Mouse (Mus musculus) ES-Bruce4 (cell line): ENCODE results near the gene Sdhaf1.

Experiments
- CTCF ChIP-seq: IDR thresholded peaks from one replicate; pipeline ENCODE4 v1.8.1; 2011; ENCODE audit warnings: low read depth, low read length
- EP300 ChIP-seq: IDR thresholded peaks from 2 replicates; pipeline ENCODE4 v1.6.1; 2011; ENCODE audit warnings: low read depth, low read length; ENCODE audit not compliant: insufficient read depth
- POLR2A ChIP-seq: IDR thresholded peaks from one replicate; pipeline ENCODE4 v1.8.1; 2011; ENCODE audit warnings: low read length; ENCODE audit not compliant: insufficient read depth

DNA sequence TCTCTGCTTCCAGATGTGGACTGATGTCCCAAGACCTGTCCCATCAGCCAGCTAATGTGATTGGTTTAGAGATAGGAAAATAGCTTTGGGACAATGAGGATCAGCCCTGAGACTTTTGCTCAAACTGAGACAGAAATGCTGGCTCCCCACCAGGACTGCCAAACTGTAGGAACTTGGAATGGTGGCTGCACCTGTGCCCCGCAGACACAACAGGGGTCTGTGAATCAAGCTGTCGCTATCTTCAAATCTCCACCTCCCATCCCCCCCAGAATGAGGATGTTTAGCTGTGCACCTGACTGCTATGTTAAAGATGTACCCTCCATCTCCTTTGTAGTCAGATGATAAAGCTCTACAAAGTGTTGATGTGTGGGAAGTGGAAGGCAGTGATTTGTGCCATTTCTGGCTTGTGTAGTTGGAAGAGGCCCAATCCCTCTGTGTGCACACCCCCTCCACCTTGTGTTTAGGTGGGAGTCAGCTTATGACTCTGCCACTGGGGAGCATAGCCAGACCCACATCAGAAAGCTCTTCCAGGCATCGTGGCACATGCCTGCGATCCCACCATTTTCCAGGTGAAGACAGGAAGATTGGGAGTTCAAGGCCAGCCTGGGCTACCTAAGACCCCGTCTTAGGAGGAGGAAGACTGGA is 727 bp upstream of the Sdhaf1 start:
- TF ChIP-seq POLR2A (no peak), CTCF (no peak), EP300 (no peak)
